Mouse (Mus musculus) testis, adult 2 months (tissue): ENCODE data around the gene Abca12. TPM values are rescaled to one million over a fixed set of nuclear protein-coding genes. Genes with fewer than 3 reads are reported as not detected.

ENCODE experiments used
- H3K27ac ChIP-seq: fragments of 200-500 bp; 2 replicates; pipeline ENCODE4 v1.5.1; 2012; ENCODE audit warnings: low read depth, low read length; ENCODE audit not compliant: control insufficient read depth, insufficient read depth
- H3K27me3 ChIP-seq: fragments of 200-500 bp; 2 replicates; pipeline ENCODE4 v1.6.1; 2012; ENCODE audit warnings: mild to moderate bottlenecking, low read length, moderate library complexity; ENCODE audit not compliant: control insufficient read depth, insufficient read depth
- H3K36me3 ChIP-seq: fragments of 200-500 bp; 2 replicates; pipeline ENCODE4 v1.6.1; 2012; ENCODE audit warnings: mild to moderate bottlenecking, low read length; ENCODE audit not compliant: control insufficient read depth, insufficient read depth
- H3K4me1 ChIP-seq: fragments of 200-500 bp; 2 replicates; pipeline ENCODE4 v1.6.1; 2012; ENCODE audit warnings: low read length; ENCODE audit not compliant: control insufficient read depth, insufficient read depth
- H3K4me3 ChIP-seq: fragments of 200-500 bp; 2 replicates; pipeline ENCODE4 v1.5.1; 2012; ENCODE audit warnings: low read depth, mild to moderate bottlenecking, low read length, moderate library complexity, mixed read lengths; ENCODE audit not compliant: control insufficient read depth
- CTCF ChIP-seq: fragments of 200-500 bp; IDR thresholded peaks from 2 replicates; pipeline ENCODE4 v1.5.1; 2012; ENCODE audit warnings: low read depth, mild to moderate bottlenecking, inconsistent platforms, low read length, moderate library complexity; ENCODE audit not compliant: control insufficient read depth, insufficient read depth, insufficient replicate concordance
- POLR2A ChIP-seq: fragments of 200-500 bp; IDR thresholded peaks from 2 replicates; pipeline ENCODE4 v1.6.1; 2012; ENCODE audit warnings: low read depth, mild to moderate bottlenecking, inconsistent platforms, low read length, moderate library complexity; ENCODE audit not compliant: control insufficient read depth
- polyA plus RNA-seq: library from polyadenylated mRNA; depleted of rRNA; stranded (reverse); fragments of >200 nt; gene quantifications from 2 replicates; pipeline ENCODE4 v1.2.3, GENCODE M21; 2012

The Abca12 gene
- polyA plus RNA-seq, 1 experiment = 0.22 TPM

DNA sequence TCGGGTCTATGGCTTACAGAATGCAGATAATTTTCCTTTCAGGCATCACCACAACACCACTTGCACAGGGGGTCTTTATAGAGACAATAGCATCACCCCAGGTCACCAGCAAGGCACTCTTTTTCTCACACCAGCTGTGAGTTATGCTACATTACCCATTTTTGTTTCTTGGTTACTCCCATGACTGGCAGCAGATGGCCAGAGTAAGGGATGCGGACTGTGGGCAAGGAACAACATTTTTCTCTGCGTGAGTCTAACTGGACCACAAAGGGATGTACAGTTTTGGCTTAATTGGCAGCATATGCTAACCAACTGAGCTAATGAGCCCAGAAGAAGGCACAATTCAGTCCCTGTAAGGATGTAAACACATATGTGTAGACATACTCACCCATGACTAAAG, 122.8 kb downstream of the Abca12 start:
- H3K36me3 ChIP-seq = no peaks in the 10 kb centered on the region
- no peaks in the 10 kb centered on the region for H3K4me1 ChIP-seq
- H3K27ac ChIP-seq = no peak overlapping the region
- H3K27me3 ChIP-seq = no peaks in the 10 kb centered on the region
- TF ChIP-seq POLR2A = no peak
- no peak for TF ChIP-seq CTCF
- H3K4me3 ChIP-seq = no peak overlapping the region

DNA sequence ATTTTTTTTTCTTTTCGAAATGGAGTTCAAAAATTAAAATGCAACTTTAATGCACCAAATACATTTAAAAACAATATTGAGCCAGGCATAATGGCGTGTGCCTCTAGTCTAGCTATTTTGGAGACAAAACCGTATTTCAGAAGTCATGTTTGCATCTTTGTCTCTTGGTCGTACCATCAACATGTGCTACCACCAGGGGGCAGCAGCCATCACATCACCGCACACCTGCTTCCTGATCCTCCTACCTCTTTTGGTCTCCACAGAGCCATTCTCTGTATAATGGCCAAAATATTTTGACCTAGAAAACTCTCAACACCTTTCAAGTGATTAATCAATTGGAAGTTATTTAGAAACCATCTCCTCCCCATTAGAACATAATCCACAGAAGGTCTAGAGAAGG, 125.2 kb downstream of the Abca12 start:
- TF ChIP-seq POLR2A (no peak), CTCF (peak; percentile 81; the same call in 1 of the 2 replicates)
- H3K27me3 ChIP-seq = no peaks in the 10 kb centered on the region
- H3K36me3 ChIP-seq = no peaks in the 10 kb centered on the region
- no peak overlapping the region for H3K4me3 ChIP-seq
- no peak overlapping the region for H3K27ac ChIP-seq
- H3K4me1 ChIP-seq = no peaks in the 10 kb centered on the region

DNA sequence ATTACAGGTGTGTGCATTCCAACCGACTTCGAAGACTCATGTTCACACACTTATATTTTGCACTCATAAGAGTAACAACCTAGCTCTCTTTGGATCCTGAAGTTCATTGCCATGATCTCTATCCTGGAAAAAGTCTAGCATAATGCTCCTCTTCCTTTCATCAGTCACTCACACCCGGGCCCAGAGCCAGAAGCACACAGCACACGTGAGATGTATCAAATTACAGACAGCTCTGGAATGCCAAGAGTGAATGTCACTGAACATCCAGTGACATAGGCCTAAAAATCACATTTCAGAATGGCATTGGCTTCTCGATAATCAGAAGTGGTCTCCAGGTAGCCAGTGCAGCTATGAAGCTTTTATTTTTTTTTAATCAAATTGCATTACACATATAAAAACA, 137.8 kb downstream of the Abca12 start:
- no peak overlapping the region for H3K27ac ChIP-seq
- no peaks in the 10 kb centered on the region for H3K36me3 ChIP-seq
- no peaks in the 10 kb centered on the region for H3K4me1 ChIP-seq
- H3K4me3 ChIP-seq = no peak overlapping the region
- H3K27me3 ChIP-seq = no peaks in the 10 kb centered on the region
- TF ChIP-seq CTCF = no peak
- no peak for TF ChIP-seq POLR2A

DNA sequence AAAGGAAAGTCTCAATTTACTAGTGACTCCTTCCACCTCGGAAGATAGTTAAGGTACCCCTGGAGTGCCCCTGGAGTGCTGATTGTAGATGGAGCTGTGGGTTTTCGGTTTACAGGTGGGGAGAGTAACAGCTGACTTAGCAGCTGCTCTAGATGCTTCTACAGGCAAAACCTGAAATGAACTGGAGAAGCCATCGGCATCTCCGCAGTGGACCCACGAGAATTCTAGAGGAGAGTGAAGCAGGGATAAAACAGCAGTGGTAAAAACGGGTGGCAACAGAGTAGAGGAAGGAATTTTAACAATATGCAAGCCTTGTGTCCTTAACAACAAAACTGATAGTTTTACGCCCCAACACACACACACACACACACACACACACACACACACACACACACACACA, 142.2 kb downstream of the Abca12 start:
- H3K27me3 ChIP-seq = no peaks in the 10 kb centered on the region
- H3K36me3 ChIP-seq = no peaks in the 10 kb centered on the region
- H3K4me1 ChIP-seq = no peaks in the 10 kb centered on the region
- TF ChIP-seq CTCF = no peak
- no peak for TF ChIP-seq POLR2A
- H3K27ac ChIP-seq = no peak overlapping the region
- no peak overlapping the region for H3K4me3 ChIP-seq

DNA sequence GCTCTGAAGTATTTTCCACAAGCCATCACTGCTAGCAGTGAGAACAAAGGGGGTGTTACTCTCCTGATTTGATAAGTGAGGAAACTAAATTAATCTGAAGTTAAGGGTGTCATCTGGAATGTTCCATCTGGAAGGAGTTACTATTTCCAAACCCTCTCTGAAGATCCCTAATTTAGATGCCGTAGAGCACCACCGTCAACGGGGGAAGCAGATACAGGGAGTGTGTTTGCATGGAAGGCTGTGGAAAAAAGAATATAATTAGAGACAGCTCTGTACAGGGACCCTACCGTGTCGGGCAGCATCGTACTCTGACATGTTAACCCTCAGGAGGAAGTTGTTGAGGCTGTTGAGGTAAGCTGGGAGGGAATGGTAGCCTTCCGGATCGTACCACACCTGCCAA, 142.6 kb downstream of the Abca12 start:
- no peak overlapping the region for H3K4me3 ChIP-seq
- H3K27me3 ChIP-seq = no peaks in the 10 kb centered on the region
- H3K36me3 ChIP-seq = no peaks in the 10 kb centered on the region
- H3K4me1 ChIP-seq = no peaks in the 10 kb centered on the region
- TF ChIP-seq CTCF (no peak), POLR2A (no peak)
- H3K27ac ChIP-seq = no peak overlapping the region

DNA sequence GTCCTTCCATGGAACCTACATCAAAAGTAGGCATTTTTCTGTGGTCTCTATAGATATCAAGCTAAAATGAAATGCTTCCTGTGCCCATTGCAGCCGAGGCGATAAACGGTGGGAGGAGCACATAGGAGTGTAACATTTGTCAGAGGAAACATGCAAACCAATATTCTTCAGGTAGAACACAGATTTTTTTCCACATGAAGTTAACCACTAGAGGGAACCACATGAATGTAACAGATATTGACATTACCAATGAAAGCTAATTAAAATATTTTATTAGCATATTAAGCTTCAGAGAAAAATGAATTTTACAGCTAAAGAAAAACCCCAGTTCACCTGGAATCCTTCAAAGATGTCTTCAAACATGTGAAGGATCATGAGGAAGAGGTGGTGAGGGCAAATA, 144.6 kb downstream of the Abca12 start:
- Histone ChIP-seq H3K4me1 (no peaks in the 10 kb centered on the region), H3K36me3 (no peaks in the 10 kb centered on the region), H3K27ac (no peak overlapping the region), H3K4me3 (no peak overlapping the region), H3K27me3 (no peaks in the 10 kb centered on the region)
- TF ChIP-seq CTCF (no peak), POLR2A (no peak)

DNA sequence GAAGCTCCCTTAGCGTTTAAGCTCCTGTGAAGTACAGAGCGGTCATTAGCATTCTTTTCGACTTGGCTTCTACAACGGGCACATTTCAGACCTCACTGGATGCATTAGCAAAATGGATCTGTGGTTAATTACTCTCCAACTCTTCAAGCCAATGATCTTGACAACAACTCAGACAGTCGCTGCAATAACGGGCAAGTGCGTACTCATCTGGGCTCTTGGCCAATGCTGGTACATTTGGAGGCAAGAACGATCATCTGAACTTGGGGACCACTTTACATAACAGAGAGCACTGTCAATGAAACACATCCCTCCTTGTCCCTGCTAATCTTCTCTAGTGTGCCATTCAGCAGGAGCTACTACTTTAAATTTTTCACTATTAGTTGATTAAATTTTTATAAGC, 148.1 kb downstream of the Abca12 start:
- Histone ChIP-seq H3K4me3 (no peak overlapping the region), H3K27ac (no peak overlapping the region), H3K27me3 (no peaks in the 10 kb centered on the region), H3K36me3 (no peaks in the 10 kb centered on the region), H3K4me1 (no peaks in the 10 kb centered on the region)
- TF ChIP-seq POLR2A (no peak), CTCF (no peak)

DNA sequence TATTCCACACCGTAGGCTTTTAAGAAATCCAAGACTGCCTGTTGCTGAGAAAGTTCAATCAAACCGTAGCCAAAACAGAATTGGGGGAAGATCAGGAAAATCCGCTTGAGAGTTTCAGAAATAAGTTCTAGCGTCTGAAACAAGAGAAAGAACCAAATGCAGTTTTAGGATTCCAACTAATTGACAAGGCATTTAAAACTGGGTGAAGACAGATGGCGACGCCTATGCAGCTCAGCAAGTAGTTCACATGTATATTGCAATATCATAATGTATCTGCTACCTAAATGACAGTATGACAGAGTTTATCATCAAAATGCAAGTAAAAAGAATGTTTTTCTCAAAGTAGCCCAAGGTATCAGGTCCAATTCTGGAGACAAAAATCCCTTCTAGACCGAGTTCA, 151.2 kb downstream of the Abca12 start:
- TF ChIP-seq CTCF = no peak
- TF ChIP-seq POLR2A = no peak
- H3K27ac ChIP-seq = no peak overlapping the region
- no peak overlapping the region for H3K4me3 ChIP-seq
- no peaks in the 10 kb centered on the region for H3K4me1 ChIP-seq
- H3K36me3 ChIP-seq = no peaks in the 10 kb centered on the region
- H3K27me3 ChIP-seq = no peaks in the 10 kb centered on the region
